Mouse (Mus musculus): ENCODE results near the gene Syt2.

GRCm38 (mm10) chr1:134682460-134682859 is 36.0 kb downstream of the Syt2 start:
- TF ChIP-seq CTCF (conservative IDR thresholded peaks at IDR 0.05; ENCODE audit: insufficient read depth, insufficient read length, low read depth, low read length), result no peak
- TF ChIP-seq POLR2A (IDR thresholded peaks at IDR 0.05; ENCODE audit: low read depth, low read length), result no peak

All from kidney, adult 2 months (tissue).